9 mouse cellular contexts compared by ENCODE assay signal in genomic region chr2:142859452-142859851, GRCm38 (mm10). TPM values are rescaled to one million over a fixed set of nuclear protein-coding genes. Genes with fewer than 3 reads are reported as not detected.
DNase-seq lines count a peak whose midpoint lies in the region; ATAC-seq and TF ChIP-seq lines count a peak whose summit lies in the region.
"Had no signal": no experiment of that assay in that cellular context is flagged by ENCODE, and none has a peak within 500 bp of the region (broad histone marks: within the 10 kb centered on the region; RNA-seq: fewer than 3 reads in every experiment).

No protein-coding gene starts in this region.

- no peak for DNase-seq in frontal cortex, postnatal 10 days (ENCODE audit: low spot score in 2 of 2)
- peak; percentile 24 for DNase-seq in Patski (ENCODE audit: low read depth, low spot score)
- peak; percentile 71 for DNase-seq in hindbrain, embryonic 14.5 days (ENCODE audit: low spot score)
- peak; percentile 11 to 51 for DNase-seq in layer of hippocampus, postnatal 25 days (ENCODE audit: extremely low spot score in 1 of 2, low spot score in 1 of 2)
- DNase-seq in telencephalon, adult 2 months (ENCODE audit: low read depth, low spot score), result peak; percentile 61

- ATAC-seq in frontal cortex, adult (ENCODE audit: low TSS enrichment), result peak; percentile 94
- ATAC-seq in Patski, result peak; percentile 76
- ATAC-seq in common myeloid progenitor, adult 5-6 weeks (replicated peaks; ENCODE audit: low read depth, poor library complexity, severe bottlenecking), result peak; percentile 87
- ATAC-seq in hindbrain, embryonic 14.5 days (ENCODE audit: low FRiP score), result peak; percentile 37; the same call in 1 of the 2 replicates
- ATAC-seq in megakaryocyte, adult 5-6 weeks (ENCODE audit: poor library complexity, severe bottlenecking), result peak; percentile 61

- no peak overlapping the region for H3K4me3 ChIP-seq in hindbrain, embryonic 14.5 days (replicated peaks; ENCODE audit: low read length)
- H3K4me3 ChIP-seq: neural tube, embryonic 13.5 days had no signal

- H3K27ac ChIP-seq in hindbrain, embryonic 14.5 days, result no peak overlapping the region
- H3K27ac ChIP-seq: neural tube, embryonic 13.5 days had no signal

- 0 out of 2 replicates have a peak, but pooled peaks cover 3% of the 10 kb centered on the region for H3K36me3 ChIP-seq in hindbrain, embryonic 14.5 days (replicated peaks; ENCODE audit: control insufficient read depth, insufficient read depth)
- H3K36me3 ChIP-seq: neural tube, embryonic 13.5 days had no signal

- no peak overlapping the region for H3K4me2 ChIP-seq in hindbrain, embryonic 14.5 days (replicated peaks)
- H3K4me2 ChIP-seq: neural tube, embryonic 13.5 days had no signal

- H3K9me3 ChIP-seq in hindbrain, embryonic 14.5 days (ENCODE audit: control insufficient read depth, low read length), result no peaks in the 10 kb centered on the region
- H3K9me3 ChIP-seq: neural tube, embryonic 13.5 days had no signal

- H3K27me3 ChIP-seq in Patski, result no peaks in the 10 kb centered on the region
- no peaks in the 10 kb centered on the region for H3K27me3 ChIP-seq in hindbrain, embryonic 14.5 days (ENCODE audit: control insufficient read depth, insufficient read depth, low read length)
- H3K27me3 ChIP-seq: neural tube, embryonic 13.5 days had no signal

- CTCF ChIA-PET in Patski (lab: Charles Lee), result interaction anchor here (0.7 to 5.3 kb wide), 17 partner anchors 12 to 244 kb away, joined by 3 to 38 read pairs (median 4); no protein-coding TSS in a partner anchor

- peak; percentile 86 for TF ChIP-seq CTCF in Patski (IDR thresholded peaks at IDR 0.05)

- in situ Hi-C loops in Patski (cut with MboI; ENCODE audit: low pct_unique_long_range_greater_than_20kb), result no loop called here

- H3K9ac ChIP-seq in hindbrain, embryonic 14.5 days, result no peak overlapping the region
- H3K9ac ChIP-seq: neural tube, embryonic 13.5 days had no signal

- H3K4me1 ChIP-seq in hindbrain, embryonic 14.5 days (replicated peaks; ENCODE audit: control insufficient read depth, insufficient read depth, low read length), result no peaks in the 10 kb centered on the region
- H3K4me1 ChIP-seq: neural tube, embryonic 13.5 days had no signal

- POLR2A ChIA-PET in Patski (lab: Charles Lee), result no interaction called here

- 64% methylated on average over 4 of the region's 4 CpGs for WGBS in hindbrain, embryonic 14.5 days

RNA-seq across cellular contexts. Expression of gene Kif16b, which starts 41.9 kb away (rescaled TPM):
- polyA plus RNA-seq in Patski (2021), result 23.0 TPM
- total RNA-seq in common myeloid progenitor, adult 5-6 weeks (2017), result 27.1 and 30.1 TPM in 2 replicates
- polyA plus RNA-seq in hindbrain, embryonic 14.5 days (2014; fragmentation: Nextera tagmentation; extraction: Ambion mirVana), result 3.5 and 4.5 TPM in 2 replicates
- total RNA-seq in layer of hippocampus, postnatal 25 days (2021), result 1 to 10 TPM; 7.9 to 9.4 TPM
- total RNA-seq in megakaryocyte, adult 5-6 weeks (2015), result 12.9 and 15.1 TPM in 2 replicates
- total RNA-seq in megakaryocyte, adult 5-6 weeks (2017), result 16.4 and 19.0 TPM in 2 replicates

Comparison
In these comparisons a context has a peak if more than half of its experiments do, and no peak if none do; other contexts are left out.
1. ATAC-seq: peak in every context shown above with its lines; median percentile 94 in frontal cortex, adult; 87 in common myeloid progenitor, adult 5-6 weeks; 76 in Patski; 61 in megakaryocyte, adult 5-6 weeks; 37 in hindbrain, embryonic 14.5 days.
2. DNase-seq: peak in Patski (single experiment), hindbrain, embryonic 14.5 days (single experiment), layer of hippocampus, postnatal 25 days (2 of 2) and telencephalon, adult 2 months (single experiment); none in frontal cortex, postnatal 10 days (0 of 2).